Mouse (Mus musculus) kidney, postnatal 0 days (tissue): ENCODE measurements around the gene Fam160a1. TPM values are rescaled to one million over a fixed set of nuclear protein-coding genes. Genes with fewer than 3 reads are reported as not detected.

Experiments used
- ATAC-seq: fragments of 200-750 bp; cut with Nextera tagmentation; replicated peaks from 2 replicates; pipeline ENCODE4 v1.8.0; 2017; ENCODE audit warnings: low read depth, moderate number of reproducible peaks, moderate TSS enrichment, moderate library complexity; ENCODE audit not compliant: low FRiP score
- DNase-seq: peaks from one replicate; pipeline ENCODE4 v3.0.0-alpha.2; 2016; ENCODE audit warnings: low spot score
- H3K27ac ChIP-seq: fragments of 300-500 bp; sonication (generic); 2 replicates; pipeline ENCODE4 v1.5.1; 2014; ENCODE audit warnings: mild to moderate bottlenecking
- H3K27me3 ChIP-seq: fragments of 300-500 bp; sonication (generic); 2 replicates; pipeline ENCODE4 v1.6.1; 2014; ENCODE audit warnings: low read length, mixed read lengths; ENCODE audit not compliant: insufficient read depth
- H3K36me3 ChIP-seq: fragments of 300-500 bp; sonication (generic); 2 replicates; pipeline ENCODE4 v1.6.1; 2014; ENCODE audit warnings: low read length, mixed read lengths; ENCODE audit not compliant: insufficient read depth
- H3K4me1 ChIP-seq: fragments of 300-500 bp; sonication (generic); replicated peaks from 2 replicates; pipeline ENCODE4 v1.6.1; 2014; ENCODE audit warnings: antibody characterized with exemption, low read length, mixed read lengths; ENCODE audit not compliant: insufficient read depth
- H3K4me2 ChIP-seq: fragments of 300-500 bp; sonication (generic); 2 replicates; pipeline ENCODE4 v1.6.1; 2014; ENCODE audit warnings: mild to moderate bottlenecking, low read length, moderate library complexity, mixed read lengths
- H3K4me3 ChIP-seq: fragments of 300-500 bp; sonication (generic); replicated peaks from 2 replicates; pipeline ENCODE4 v1.5.1; 2014; ENCODE audit warnings: low read depth, low read length
- H3K9ac ChIP-seq: fragments of 300-500 bp; sonication (generic); 2 replicates; pipeline ENCODE4 v1.6.1; 2014; ENCODE audit warnings: low read depth, low read length
- H3K9me3 ChIP-seq: fragments of 300-500 bp; sonication (generic); replicated peaks from 2 replicates; pipeline ENCODE4 v1.6.1; 2016; ENCODE audit warnings: low read length, inconsistent platforms, mixed read lengths
- CTCF ChIP-seq: IDR thresholded peaks from 2 replicates; pipeline ENCODE4 v1.5.1; 2016; ENCODE audit warnings: antibody characterized with exemption, low read depth, mild to moderate bottlenecking, moderate library complexity
- WGBS: fragments of 180-500 bp; shearing (Covaris S2); extraction: QIAGEN DNeasy Blood & Tissue Kit; methylation state at CpG from one replicate; pipeline ENCODE4 v1.1.7; 2014; 5-methylcytosine and 5-hydroxymethylcytosine counted together
- polyA plus RNA-seq: library from polyadenylated mRNA; unstranded; fragments of >200 nt; fragmentation: Nextera tagmentation; extraction: Ambion mirVana; gene quantifications from 2 replicates; pipeline ENCODE4 v1.2.1, GENCODE M21; 2015

Gene Fam160a1
- polyA plus RNA-seq, 1 experiment from 2014 or later: 6.8 TPM

DNA sequence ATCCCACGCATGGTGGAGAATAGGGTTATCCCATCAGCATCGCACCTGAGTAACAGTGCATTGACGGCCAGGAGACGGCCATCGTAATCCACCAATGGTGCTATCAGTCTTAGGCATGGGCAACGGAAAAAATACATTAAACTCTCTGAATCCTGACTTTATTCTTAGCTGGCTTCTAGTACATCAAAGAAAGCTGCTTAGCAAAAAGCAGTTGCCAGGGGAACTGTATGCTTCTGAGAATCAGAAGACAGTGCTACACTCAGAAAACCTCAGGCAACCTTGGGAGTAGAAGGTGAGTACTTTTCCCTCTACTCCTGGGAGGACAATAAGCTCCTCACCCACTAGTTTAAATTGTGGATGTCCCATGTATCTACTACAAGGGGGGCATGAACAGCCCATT, 149.4 kb downstream of the Fam160a1 start:
- H3K36me3 ChIP-seq: no peaks in the 10 kb centered on the region
- no peak overlapping the region for H3K4me3 ChIP-seq
- no peaks in the 10 kb centered on the region for H3K9me3 ChIP-seq
- WGBS: 89% methylated on average over 6 of the region's 6 CpGs
- no peaks in the 10 kb centered on the region for H3K27me3 ChIP-seq
- 0 out of 2 replicates have a peak, but pooled peaks cover 5% of the 10 kb centered on the region for H3K4me1 ChIP-seq
- no peak for DNase-seq
- no peak for TF ChIP-seq CTCF
- no peak overlapping the region for H3K4me2 ChIP-seq
- H3K9ac ChIP-seq: no peak overlapping the region
- no peak overlapping the region for H3K27ac ChIP-seq
- no peak for ATAC-seq

DNA sequence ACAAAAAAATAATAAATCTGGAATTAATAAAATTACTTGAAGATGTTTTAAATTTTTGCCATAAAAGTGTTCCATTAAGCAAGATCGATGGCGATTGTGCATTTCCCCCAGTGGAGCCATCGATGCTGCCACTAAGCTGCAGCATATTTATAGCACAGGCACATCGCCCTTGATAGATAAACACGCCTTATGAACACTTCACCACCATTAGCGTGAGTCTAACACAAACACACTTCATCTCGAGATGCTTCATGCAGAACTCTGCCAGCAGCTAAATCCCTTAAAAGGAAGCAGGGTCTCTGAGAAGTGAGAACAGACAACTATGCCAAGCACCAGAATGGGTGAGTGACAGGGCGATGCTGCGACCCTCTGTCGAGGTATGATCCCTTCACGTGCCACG, 150.4 kb downstream of the Fam160a1 start:
- ATAC-seq (no peak), DNase-seq (no peak)
- TF ChIP-seq CTCF: no peak
- H3K27me3 ChIP-seq: no peaks in the 10 kb centered on the region
- H3K9ac ChIP-seq: no peak overlapping the region
- no peak overlapping the region for H3K4me2 ChIP-seq
- no peaks in the 10 kb centered on the region for H3K9me3 ChIP-seq
- no peak overlapping the region for H3K4me3 ChIP-seq
- WGBS: 56% methylated on average over 12 of the region's 12 CpGs
- 0 out of 2 replicates have a peak, but pooled peaks cover 5% of the 10 kb centered on the region for H3K4me1 ChIP-seq
- H3K36me3 ChIP-seq: no peaks in the 10 kb centered on the region
- no peak overlapping the region for H3K27ac ChIP-seq

DNA sequence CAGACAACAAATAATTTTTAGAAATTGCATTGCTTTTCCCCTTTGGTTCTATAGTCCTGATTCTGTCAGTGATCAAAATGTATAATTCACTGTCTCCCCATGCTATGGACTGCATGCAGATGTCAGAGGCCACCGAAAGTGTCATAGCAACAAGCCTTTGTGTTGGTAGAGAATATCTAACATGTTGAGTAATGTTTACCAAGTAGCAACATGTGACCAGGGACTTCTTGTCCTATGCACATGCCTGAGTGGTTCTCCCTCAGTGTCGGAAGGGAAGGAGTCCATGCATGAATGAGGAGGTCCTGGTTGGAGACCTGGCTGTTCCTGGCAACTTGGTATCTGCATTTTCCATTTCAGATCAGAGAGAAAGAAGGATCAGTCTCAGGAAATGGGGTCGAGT, 150.9 kb downstream of the Fam160a1 start:
- 48% methylated on average over 3 of the region's 3 CpGs for WGBS
- Histone ChIP-seq H3K4me3 (no peak overlapping the region), H3K4me1 (0 out of 2 replicates have a peak, but pooled peaks cover 5% of the 10 kb centered on the region), H3K36me3 (no peaks in the 10 kb centered on the region), H3K4me2 (no peak overlapping the region), H3K27me3 (no peaks in the 10 kb centered on the region), H3K9me3 (no peaks in the 10 kb centered on the region), H3K9ac (no peak overlapping the region), H3K27ac (0 out of 2 replicates have a peak overlapping the region, but pooled peaks have one; percentile 37)
- ATAC-seq: peak; percentile 89
- no peak for TF ChIP-seq CTCF
- peak; percentile 60 for DNase-seq

DNA sequence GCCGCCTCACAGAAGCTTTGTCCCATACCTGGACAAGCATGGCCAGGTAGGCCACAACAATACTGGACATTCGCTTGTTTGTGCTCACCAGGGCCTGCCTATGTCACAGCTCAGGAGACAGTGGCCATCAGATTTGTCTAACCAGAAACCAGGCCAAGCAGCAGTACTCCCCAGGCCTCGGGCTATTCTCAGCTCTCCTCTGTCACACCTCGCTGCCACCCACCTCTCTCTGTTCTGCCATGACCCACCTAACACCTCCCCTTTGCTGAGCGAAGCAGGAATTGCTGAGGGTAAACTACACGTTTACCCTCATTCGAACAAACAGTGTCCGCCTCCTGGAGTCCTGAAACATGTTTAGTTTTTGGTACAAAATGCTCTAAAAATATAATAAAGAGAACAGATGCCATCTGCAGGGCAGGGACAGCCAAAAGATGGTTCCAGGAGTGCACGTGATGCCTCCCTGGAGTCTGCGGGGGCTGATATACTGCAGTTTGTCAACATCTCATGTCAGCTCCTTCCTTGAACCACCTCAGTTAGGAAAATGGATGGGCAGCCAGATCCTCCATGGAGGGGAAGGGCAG, 152.4 kb downstream of the Fam160a1 start:
- 64% methylated on average over 10 of the region's 10 CpGs for WGBS
- DNase-seq (no peak), ATAC-seq (no peak; the same call in 1 of the 2 replicates)
- no peaks in the 10 kb centered on the region for H3K27me3 ChIP-seq
- H3K27ac ChIP-seq: peak overlapping the region; percentile 44
- no peak overlapping the region for H3K4me2 ChIP-seq
- no peak overlapping the region for H3K9ac ChIP-seq
- TF ChIP-seq CTCF: no peak
- H3K36me3 ChIP-seq: no peaks in the 10 kb centered on the region
- 0 out of 2 replicates have a peak, but pooled peaks cover 5% of the 10 kb centered on the region for H3K4me1 ChIP-seq
- H3K4me3 ChIP-seq: no peak overlapping the region
- no peaks in the 10 kb centered on the region for H3K9me3 ChIP-seq

DNA sequence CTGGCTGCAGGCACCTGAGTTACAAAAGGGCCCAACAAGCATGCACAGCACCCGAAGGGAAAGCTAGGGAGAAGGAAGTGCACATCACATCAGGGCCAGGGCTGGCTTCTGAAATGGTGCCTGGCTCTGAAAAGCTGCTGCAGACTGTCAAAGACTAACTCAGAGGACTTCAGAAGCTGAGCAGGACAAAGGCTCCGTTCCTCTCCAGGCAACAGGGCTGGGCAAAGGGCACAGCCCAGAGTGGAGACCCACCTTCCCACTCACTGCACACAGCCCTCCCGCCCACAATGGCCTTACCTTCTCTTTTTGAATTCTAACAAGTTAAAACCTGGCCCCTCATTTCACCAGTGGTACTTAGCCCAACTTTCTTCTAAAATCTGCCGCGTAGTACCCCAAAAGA, 153.3 kb downstream of the Fam160a1 start:
- H3K36me3 ChIP-seq: no peaks in the 10 kb centered on the region
- H3K9me3 ChIP-seq: no peaks in the 10 kb centered on the region
- H3K4me2 ChIP-seq: no peak overlapping the region
- 81% methylated on average over 5 of the region's 5 CpGs for WGBS
- no peak for TF ChIP-seq CTCF
- DNase-seq (no peak), ATAC-seq (no peak; the same call in 1 of the 2 replicates)
- no peak overlapping the region for H3K4me3 ChIP-seq
- H3K9ac ChIP-seq: no peak overlapping the region
- H3K27me3 ChIP-seq: no peaks in the 10 kb centered on the region
- H3K4me1 ChIP-seq: 0 out of 2 replicates have a peak, but pooled peaks cover 5% of the 10 kb centered on the region
- peak overlapping the region; percentile 54 for H3K27ac ChIP-seq

DNA sequence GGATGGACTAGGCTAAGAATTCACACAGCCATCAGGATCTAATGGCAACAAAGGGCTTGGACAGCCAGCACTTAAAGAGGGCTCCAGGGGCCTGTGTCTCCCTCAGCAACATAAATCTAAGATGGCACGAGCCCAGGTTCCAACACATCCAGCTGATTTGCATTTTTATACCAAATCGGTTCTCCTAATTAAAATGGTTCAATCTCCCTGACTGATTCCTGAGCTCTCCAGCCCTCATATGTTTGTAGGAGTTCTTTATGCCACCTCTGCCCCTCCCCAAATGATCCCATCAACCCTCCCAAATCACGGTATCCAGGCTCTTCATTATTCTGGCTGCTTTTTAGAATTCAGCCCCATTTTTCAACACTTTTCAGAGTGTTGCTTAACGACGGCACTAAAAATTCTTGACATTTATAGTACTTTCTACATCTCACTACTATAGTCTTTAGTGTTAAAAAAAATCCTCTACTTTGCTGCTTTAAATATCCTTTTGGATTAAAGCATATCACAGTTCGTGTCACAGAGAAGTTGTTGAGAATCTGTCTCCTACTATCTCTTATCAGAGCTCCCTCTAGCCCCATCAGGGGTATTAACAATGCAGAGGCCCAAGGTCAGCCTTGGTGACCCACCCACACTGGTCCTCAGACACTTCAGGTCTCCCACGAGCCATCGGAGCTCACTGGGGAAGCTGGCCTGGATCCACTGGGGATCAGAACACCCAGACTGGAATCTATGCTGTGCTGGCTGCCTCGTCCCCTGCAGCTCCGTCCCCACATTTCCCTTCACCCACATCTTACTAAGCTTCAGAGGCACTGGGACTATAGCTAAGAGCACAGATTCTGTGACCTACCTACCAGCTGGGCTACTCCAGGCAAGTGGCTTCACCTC, 154.9 kb downstream of the Fam160a1 start:
- no peak overlapping the region for H3K4me3 ChIP-seq
- no peaks in the 10 kb centered on the region for H3K36me3 ChIP-seq
- no peaks in the 10 kb centered on the region for H3K27me3 ChIP-seq
- ATAC-seq (no peak), DNase-seq (no peak)
- H3K4me1 ChIP-seq: 0 out of 2 replicates have a peak, but pooled peaks cover 5% of the 10 kb centered on the region
- no peak overlapping the region for H3K9ac ChIP-seq
- no peak for TF ChIP-seq CTCF
- no peak overlapping the region for H3K27ac ChIP-seq
- H3K9me3 ChIP-seq: no peaks in the 10 kb centered on the region
- WGBS: 60% methylated on average over 10 of the region's 10 CpGs
- H3K4me2 ChIP-seq: no peak overlapping the region
